Mouse (Mus musculus) heart, embryonic 15.5 days (tissue): Measurements from ENCODE around the gene Chrna3. TPM values are rescaled to one million over a fixed set of nuclear protein-coding genes. Genes with fewer than 3 reads are reported as not detected.

ENCODE experiments used
- ATAC-seq: fragments of 200-750 bp; cut with Nextera tagmentation; replicated peaks from 2 replicates; pipeline ENCODE4 v1.8.0; 2017; ENCODE audit warnings: low read depth, moderate TSS enrichment; ENCODE audit not compliant: insufficient number of reproducible peaks, insufficient read depth, low FRiP score
- H3K27ac ChIP-seq: fragments of 300-500 bp; sonication (generic); 2 replicates; pipeline ENCODE4 v1.5.1; 2015; ENCODE audit warnings: mild to moderate bottlenecking, inconsistent platforms
- H3K27me3 ChIP-seq: fragments of 300-500 bp; sonication (generic); 2 replicates; pipeline ENCODE4 v1.6.1; 2015; ENCODE audit warnings: inconsistent platforms
- H3K36me3 ChIP-seq: fragments of 300-500 bp; sonication (generic); 2 replicates; pipeline ENCODE4 v1.6.1; 2015; ENCODE audit warnings: mild to moderate bottlenecking, inconsistent platforms
- H3K4me1 ChIP-seq: fragments of 300-500 bp; sonication (generic); replicated peaks from 2 replicates; pipeline ENCODE4 v1.6.1; 2015; ENCODE audit warnings: inconsistent platforms
- H3K4me2 ChIP-seq: fragments of 300-500 bp; sonication (generic); 2 replicates; pipeline ENCODE4 v1.6.1; 2015; ENCODE audit warnings: inconsistent platforms, mild to moderate bottlenecking, moderate library complexity
- H3K4me3 ChIP-seq: fragments of 300-500 bp; sonication (generic); 2 replicates; pipeline ENCODE4 v1.5.1; 2015; ENCODE audit warnings: mild to moderate bottlenecking, inconsistent platforms
- H3K9ac ChIP-seq: fragments of 300-500 bp; sonication (generic); 2 replicates; pipeline ENCODE4 v1.6.1; 2015; ENCODE audit warnings: mild to moderate bottlenecking, inconsistent platforms
- H3K9me3 ChIP-seq: fragments of 300-500 bp; sonication (generic); replicated peaks from 2 replicates; pipeline ENCODE4 v1.6.1; 2016; ENCODE audit warnings: inconsistent platforms
- WGBS: fragments of 180-500 bp; shearing (Covaris S2); methylation state at CpG from one replicate; pipeline ENCODE4 v1.1.7; 2015; ENCODE audit warnings: mixed read lengths; 5-methylcytosine and 5-hydroxymethylcytosine counted together
- polyA plus RNA-seq: library from polyadenylated mRNA; unstranded; fragments of >200 nt; fragmentation: Nextera tagmentation; extraction: Ambion mirVana; gene quantifications from 2 replicates; pipeline ENCODE4 v1.2.1, GENCODE M21; 2015

Gene Chrna3
- polyA plus RNA-seq, 1 experiment from 2014 or later: 0.05 TPM

- H3K27me3 ChIP-seq: no peaks in the 10 kb centered on the region
- H3K27ac ChIP-seq: no peak overlapping the region
- WGBS: 60% methylated on average over 5 of the region's 5 CpGs
- H3K4me2 ChIP-seq: no peak overlapping the region
- H3K4me1 ChIP-seq: no peaks in the 10 kb centered on the region
- no peak overlapping the region for H3K4me3 ChIP-seq
- no peaks in the 10 kb centered on the region for H3K9me3 ChIP-seq
- no peaks in the 10 kb centered on the region for H3K36me3 ChIP-seq
- H3K9ac ChIP-seq: no peak overlapping the region
- no peak for ATAC-seq
Measured at GRCm38 (mm10) chr9:55039983-55040382, 13.6 kb upstream of the Chrna3 start.

DNA sequence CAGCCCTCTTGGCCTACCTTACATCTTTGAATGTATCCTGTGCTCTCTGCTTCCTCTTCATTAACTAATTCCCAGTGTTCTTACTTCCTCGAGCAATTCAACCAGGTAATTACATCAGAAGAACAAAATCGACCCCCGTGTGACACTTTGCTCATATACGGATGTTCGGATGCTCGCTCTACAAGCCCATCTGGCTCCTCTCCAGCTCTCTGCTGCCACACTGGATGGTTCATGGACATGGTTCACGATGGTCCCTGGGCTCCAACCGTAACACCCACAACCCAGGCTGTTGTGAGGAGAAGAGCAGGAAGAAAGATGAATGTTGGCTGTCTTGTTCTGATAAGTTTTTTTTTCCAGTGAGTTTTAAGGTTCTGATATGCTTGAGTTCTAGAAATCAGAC lies 12.6 kb upstream of the Chrna3 start:
- 73% methylated on average over 8 of the region's 8 CpGs for WGBS
- no peaks in the 10 kb centered on the region for H3K9me3 ChIP-seq
- H3K4me1 ChIP-seq: no peaks in the 10 kb centered on the region
- no peak overlapping the region for H3K9ac ChIP-seq
- no peak overlapping the region for H3K4me2 ChIP-seq
- H3K36me3 ChIP-seq: no peaks in the 10 kb centered on the region
- H3K4me3 ChIP-seq: no peak overlapping the region
- no peak for ATAC-seq
- no peaks in the 10 kb centered on the region for H3K27me3 ChIP-seq
- no peak overlapping the region for H3K27ac ChIP-seq

DNA sequence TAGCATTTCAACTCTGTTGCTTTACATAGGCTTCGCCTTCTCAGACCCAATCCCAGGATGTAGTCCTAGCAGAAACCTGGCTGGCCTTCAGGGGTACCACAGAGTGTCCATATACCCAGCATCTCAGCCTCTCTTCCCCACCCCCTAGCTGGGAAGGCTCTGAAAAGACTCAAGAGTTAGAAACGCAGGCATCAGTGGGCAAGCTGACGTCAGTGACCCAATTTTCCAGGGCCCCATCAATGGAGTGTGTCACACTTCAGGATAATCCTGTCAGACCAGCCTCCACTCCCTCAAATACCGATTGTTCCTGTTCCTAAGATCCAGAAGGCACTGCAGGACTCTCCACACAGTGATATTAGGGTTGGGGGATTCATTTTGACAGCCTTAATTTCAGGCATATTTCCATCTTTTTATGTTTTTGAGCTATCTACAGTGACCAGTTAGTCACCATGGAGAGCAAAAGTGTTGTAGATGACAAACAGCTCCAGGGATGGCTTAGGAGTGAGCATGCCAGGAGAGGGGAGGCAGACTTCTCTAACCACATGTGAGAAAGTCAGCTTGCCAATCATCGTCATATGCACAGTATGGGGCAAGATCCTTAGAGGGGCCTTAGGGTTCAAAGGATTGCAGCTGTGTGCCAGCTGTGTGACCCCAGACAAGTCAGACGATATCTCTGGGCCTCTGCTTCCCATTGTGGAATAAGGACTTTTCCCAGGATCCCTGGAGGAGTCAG lies 5.2 kb upstream of the Chrna3 start:
- ATAC-seq: no peak
- peaks cover 18% of the 10 kb centered on the region for H3K27me3 ChIP-seq
- WGBS: 42% methylated on average over 6 of the region's 6 CpGs

DNA sequence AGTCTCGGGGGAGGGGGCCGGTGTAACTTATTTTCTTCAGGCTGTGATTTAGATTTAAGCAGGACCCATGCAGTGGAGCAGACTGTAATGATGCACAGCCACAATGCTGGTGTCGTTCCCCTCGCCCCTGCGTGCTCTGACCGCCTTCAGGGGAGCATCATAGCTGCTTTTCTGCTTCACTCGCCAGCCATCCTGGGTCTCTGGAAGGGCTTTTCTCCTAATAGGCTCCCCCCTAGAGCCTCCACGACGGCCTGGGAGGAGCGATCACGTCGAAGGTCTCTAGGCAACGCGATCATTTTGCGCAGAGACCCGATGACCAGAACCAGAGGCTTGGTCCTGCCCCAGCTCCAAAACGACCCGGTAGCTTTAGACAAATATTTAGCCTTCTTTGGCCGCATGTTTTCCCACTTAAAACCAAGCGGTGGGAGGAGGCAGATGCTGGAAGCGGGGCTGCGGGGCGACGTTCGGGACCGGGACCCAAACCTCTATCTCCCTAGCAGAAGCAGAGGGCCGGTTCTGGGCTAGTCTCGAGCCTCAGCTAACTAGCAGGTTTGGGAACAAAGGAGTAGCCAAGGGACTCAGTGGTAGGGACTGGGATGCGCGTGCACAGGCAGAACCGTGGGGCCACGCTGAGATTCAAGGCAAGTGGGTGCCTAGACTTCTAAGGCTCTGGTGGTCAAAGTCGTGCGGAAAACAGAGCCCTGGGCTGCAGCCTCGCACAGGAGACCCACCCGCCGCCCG lies 658 bp downstream of the Chrna3 start:
- no peak overlapping the region for H3K9ac ChIP-seq
- no peak for ATAC-seq
- WGBS: 12% methylated on average over 38 of the region's 38 CpGs
- peaks cover 50% of the 10 kb centered on the region for H3K27me3 ChIP-seq
- no peaks in the 10 kb centered on the region for H3K9me3 ChIP-seq
- H3K36me3 ChIP-seq: no peaks in the 10 kb centered on the region
- H3K4me1 ChIP-seq: peaks cover 9% of the 10 kb centered on the region
- peak overlapping the region; percentile 55 for H3K4me2 ChIP-seq
- H3K4me3 ChIP-seq: peak overlapping the region; percentile 33
- H3K27ac ChIP-seq: no peak overlapping the region

More for the DNA sequence above, 5.2 kb upstream of the Chrna3 start:
- Histone ChIP-seq H3K4me2 (no peak overlapping the region), H3K36me3 (no peaks in the 10 kb centered on the region), H3K9ac (no peak overlapping the region), H3K4me3 (no peak overlapping the region), H3K4me1 (peaks cover under 1% of the 10 kb centered on the region; the same call in 1 of the 2 replicates), H3K9me3 (no peaks in the 10 kb centered on the region), H3K27ac (no peak overlapping the region)

DNA sequence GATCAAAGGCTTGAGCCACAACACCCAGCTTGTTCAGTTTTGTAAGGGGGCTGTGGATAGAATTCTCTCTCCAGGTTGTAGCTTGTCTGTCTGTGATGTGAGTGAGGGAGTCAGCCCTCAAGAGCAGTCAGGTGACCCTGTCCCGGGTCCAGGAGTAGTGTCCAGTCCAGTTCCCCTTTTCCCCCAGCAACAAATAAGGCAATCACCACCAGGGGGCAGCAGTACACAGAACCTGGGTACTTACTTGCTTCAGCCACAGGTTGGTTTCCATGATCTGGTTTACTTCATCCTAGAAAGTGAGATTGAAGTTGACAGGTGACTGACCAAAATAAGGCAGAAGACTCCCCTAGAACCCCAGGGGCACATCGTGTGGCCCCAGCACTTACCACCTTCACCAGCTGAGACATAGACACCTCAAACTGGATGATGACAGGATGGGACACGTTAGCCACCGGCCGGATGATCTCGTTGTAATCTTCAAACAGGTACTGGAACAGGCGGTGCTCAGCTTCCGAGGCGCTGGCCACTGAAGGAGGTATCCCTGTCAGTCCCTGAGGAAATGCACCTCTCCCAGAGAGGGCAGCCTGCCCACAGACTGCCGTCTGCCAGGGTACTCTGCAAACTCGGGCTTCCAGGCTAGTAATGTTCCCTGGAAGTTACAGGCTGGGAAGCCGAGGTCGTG lies 2.3 kb downstream of the Chrna3 start:
- WGBS: 29% methylated on average over 13 of the region's 13 CpGs
- Histone ChIP-seq H3K4me3 (no peak overlapping the region), H3K4me2 (no peak overlapping the region), H3K27ac (no peak overlapping the region), H3K9me3 (no peaks in the 10 kb centered on the region), H3K4me1 (peaks cover 9% of the 10 kb centered on the region), H3K9ac (no peak overlapping the region), H3K27me3 (peaks cover 50% of the 10 kb centered on the region), H3K36me3 (no peaks in the 10 kb centered on the region)
- ATAC-seq: no peak

GRCm38 (mm10) chr9:55023326-55023725 lies 3.0 kb downstream of the Chrna3 start:
- no peak for ATAC-seq
- no peaks in the 10 kb centered on the region for H3K36me3 ChIP-seq
- peaks cover 9% of the 10 kb centered on the region for H3K4me1 ChIP-seq
- H3K4me3 ChIP-seq: no peak overlapping the region
- H3K27ac ChIP-seq: no peak overlapping the region
- no peak overlapping the region for H3K9ac ChIP-seq
- WGBS: 79% methylated on average over 5 of the region's 5 CpGs
- no peaks in the 10 kb centered on the region for H3K9me3 ChIP-seq
- H3K4me2 ChIP-seq: no peak overlapping the region
- peaks cover 50% of the 10 kb centered on the region for H3K27me3 ChIP-seq

GRCm38 (mm10) chr9:55016926-55017325 lies 9.4 kb downstream of the Chrna3 start:
- Histone ChIP-seq H3K9ac (no peak overlapping the region), H3K36me3 (no peaks in the 10 kb centered on the region), H3K27ac (no peak overlapping the region), H3K9me3 (no peaks in the 10 kb centered on the region), H3K4me1 (no peaks in the 10 kb centered on the region), H3K4me2 (no peak overlapping the region), H3K4me3 (no peak overlapping the region), H3K27me3 (no peaks in the 10 kb centered on the region)
- WGBS: 60% methylated on average over 3 of the region's 3 CpGs
- no peak for ATAC-seq

GRCm38 (mm10) chr9:55010588-55011350 lies 15.6 kb downstream of the Chrna3 start:
- 33% methylated on average over 6 of the region's 6 CpGs for WGBS
- ATAC-seq: no peak
- Histone ChIP-seq H3K27me3 (no peaks in the 10 kb centered on the region), H3K27ac (no peak overlapping the region), H3K4me3 (no peak overlapping the region), H3K4me1 (no peaks in the 10 kb centered on the region), H3K4me2 (no peak overlapping the region), H3K9me3 (no peaks in the 10 kb centered on the region), H3K36me3 (no peaks in the 10 kb centered on the region), H3K9ac (no peak overlapping the region)

DNA sequence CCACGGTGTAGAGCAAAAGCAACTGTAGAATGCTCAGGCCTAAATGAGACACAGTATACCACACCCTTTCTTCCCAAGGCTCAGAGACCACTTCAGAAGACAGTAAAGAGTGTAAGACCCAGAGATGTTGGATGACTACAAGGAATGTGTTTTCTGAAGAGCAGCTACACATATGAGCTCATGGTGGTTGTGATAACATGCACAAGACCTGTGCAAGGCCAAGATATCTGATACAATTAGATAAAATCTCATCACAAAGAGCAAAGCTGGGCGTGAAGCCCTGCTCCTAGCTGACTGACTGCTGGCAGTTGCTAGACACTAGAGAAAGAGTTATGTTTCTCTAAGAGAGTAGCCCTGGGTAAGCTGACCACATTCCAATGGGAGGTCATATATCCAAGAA lies 16.7 kb downstream of the Chrna3 start:
- no peak for ATAC-seq
- Histone ChIP-seq H3K27me3 (no peaks in the 10 kb centered on the region), H3K36me3 (no peaks in the 10 kb centered on the region), H3K9ac (no peak overlapping the region), H3K4me1 (no peaks in the 10 kb centered on the region), H3K4me2 (no peak overlapping the region), H3K4me3 (no peak overlapping the region), H3K9me3 (no peaks in the 10 kb centered on the region), H3K27ac (no peak overlapping the region)
- 56% methylated on average over 2 of the region's 2 CpGs for WGBS

DNA sequence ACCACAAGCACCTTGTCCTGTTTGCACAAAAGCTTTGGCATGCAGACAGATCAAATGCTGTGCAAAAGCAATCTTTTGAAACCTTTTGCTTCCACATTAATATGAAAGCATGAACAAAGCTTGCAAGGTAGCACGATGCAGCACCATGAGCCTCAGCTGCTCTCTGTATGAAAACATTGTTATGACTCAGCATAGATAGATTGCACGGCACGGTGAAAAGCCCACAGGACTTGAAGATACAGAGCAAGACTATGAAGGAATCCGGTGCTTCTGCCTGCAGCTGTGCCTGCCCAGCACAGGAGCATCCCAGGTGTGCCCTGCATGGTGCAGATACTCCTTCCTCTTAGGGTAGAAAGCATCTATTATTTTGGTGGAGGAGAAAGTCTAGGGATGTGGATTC lies 22.8 kb downstream of the Chrna3 start:
- no peaks in the 10 kb centered on the region for H3K36me3 ChIP-seq
- H3K27ac ChIP-seq: no peak overlapping the region
- H3K4me3 ChIP-seq: no peak overlapping the region
- no peak for ATAC-seq
- WGBS: 66% methylated on average over 4 of the region's 4 CpGs
- H3K4me2 ChIP-seq: no peak overlapping the region
- no peaks in the 10 kb centered on the region for H3K4me1 ChIP-seq
- H3K9ac ChIP-seq: no peak overlapping the region
- no peaks in the 10 kb centered on the region for H3K27me3 ChIP-seq
- no peaks in the 10 kb centered on the region for H3K9me3 ChIP-seq

GRCm38 (mm10) chr9:54995645-54996044 lies 30.7 kb downstream of the Chrna3 start:
- no peaks in the 10 kb centered on the region for H3K4me1 ChIP-seq
- H3K4me3 ChIP-seq: no peak overlapping the region
- H3K36me3 ChIP-seq: no peaks in the 10 kb centered on the region
- H3K9me3 ChIP-seq: no peaks in the 10 kb centered on the region
- 47% methylated on average over 3 of the region's 3 CpGs for WGBS
- no peak for ATAC-seq
- no peak overlapping the region for H3K4me2 ChIP-seq
- H3K27ac ChIP-seq: no peak overlapping the region
- no peak overlapping the region for H3K9ac ChIP-seq
- no peaks in the 10 kb centered on the region for H3K27me3 ChIP-seq
